In genomic region chr10:116977455-116977854, GRCm38 (mm10) we compare ENCODE assay signal across 33 mouse cellular contexts. TPM values are rescaled to one million over a fixed set of nuclear protein-coding genes. Genes with fewer than 3 reads are reported as not detected.
A peak's percentile ranks its signal among the peaks of the same experiment; 100 is the strongest.
DNase-seq lines count a peak whose midpoint lies in the region; ATAC-seq and TF ChIP-seq lines count a peak whose summit lies in the region.
"Had no signal": no experiment of that assay in that cellular context is flagged by ENCODE, and none has a peak within 500 bp of the region (broad histone marks: within the 10 kb centered on the region; RNA-seq: fewer than 3 reads in every experiment).

No protein-coding gene starts in this region.

- DNase-seq in kidney, adult 2 months, result no peak
- no peak for DNase-seq in kidney, adult 18-20 months
- no peak for DNase-seq in kidney, postnatal 4 days
- no peak for DNase-seq in lung, postnatal 0 days (ENCODE audit: low spot score)
- no peak for DNase-seq in lung, postnatal 14 days
- no peak for DNase-seq in gastrocnemius, postnatal 36 days
- DNase-seq: adrenal gland, adult 8-10 months; adrenal gland, postnatal 25 days; cerebellum, adult 11-12 months; cerebellum, adult 8-10 months; cerebellum, postnatal 10 days; cerebellum, postnatal 36 days; gastrocnemius, postnatal 25 days; heart, adult 2 months had no signal

- no peak for TF ChIP-seq EP300 in lung, postnatal 0 days (IDR thresholded peaks at IDR 0.05)

- peaks cover 27% of the 10 kb centered on the region for H3K4me1 ChIP-seq in kidney, adult 2 months (ENCODE audit: control insufficient read depth, insufficient read depth, low read length)
- H3K4me1 ChIP-seq in kidney, embryonic 15.5 days, result peaks cover 11% of the 10 kb centered on the region
- H3K4me1 ChIP-seq in lung, postnatal 0 days (ENCODE audit: insufficient read depth, low read depth, low read length), result no peaks in the 10 kb centered on the region
- H3K4me1 ChIP-seq: embryonic facial prominence, embryonic 13.5 days; forebrain, embryonic 12.5 days; forebrain, embryonic 15.5 days; hindbrain, embryonic 12.5 days; hindbrain, embryonic 15.5 days had no signal

- H3K4me2 ChIP-seq in kidney, embryonic 15.5 days, result no peak overlapping the region
- H3K4me2 ChIP-seq in lung, postnatal 0 days (replicated peaks; ENCODE audit: low read depth, low read length), result no peak overlapping the region
- H3K4me2 ChIP-seq: embryonic facial prominence, embryonic 13.5 days; forebrain, embryonic 12.5 days; forebrain, embryonic 15.5 days; hindbrain, embryonic 12.5 days; hindbrain, embryonic 15.5 days had no signal

- peak; percentile 59 for ATAC-seq in kidney, embryonic 15.5 days (replicated peaks; ENCODE audit: low FRiP score)
- no peak for ATAC-seq in lung, postnatal 0 days
- peak; percentile 53 for ATAC-seq in megakaryocyte progenitor cell, adult 5-6 weeks (replicated peaks; ENCODE audit: poor library complexity)
- ATAC-seq: activated CD4-positive, CD25-positive, alpha-beta regulatory T cell, adult 4 months; forebrain, embryonic 15.5 days had no signal

- WGBS in kidney, adult 2 months, result 23% methylated on average over 4 of the region's 4 CpGs
- 18% methylated on average over 4 of the region's 4 CpGs for WGBS in kidney, embryonic 15.5 days
- 28% methylated on average over 4 of the region's 4 CpGs for WGBS in lung, postnatal 0 days

- no peak overlapping the region for H3K4me3 ChIP-seq in kidney, adult 2 months (ENCODE audit: insufficient read depth, low read depth, low read length)
- H3K4me3 ChIP-seq in kidney, embryonic 15.5 days (replicated peaks), result no peak overlapping the region
- H3K4me3 ChIP-seq in lung, postnatal 0 days (ENCODE audit: low read depth, low read length), result no peak overlapping the region
- H3K4me3 ChIP-seq: embryonic facial prominence, embryonic 10.5 days; embryonic facial prominence, embryonic 13.5 days; erythroblast, embryonic 14.5 days; forebrain, embryonic 12.5 days; forebrain, embryonic 15.5 days; heart, adult 2 months; heart, embryonic 10.5 days; hindbrain, embryonic 12.5 days; hindbrain, embryonic 15.5 days had no signal

- TF ChIP-seq POLR2A in kidney, adult 2 months (IDR thresholded peaks at IDR 0.05; ENCODE audit: low read depth, low read length), result no peak

- no peaks in the 10 kb centered on the region for H3K9me3 ChIP-seq in kidney, embryonic 15.5 days (replicated peaks)
- H3K9me3 ChIP-seq in lung, postnatal 0 days (ENCODE audit: low read length), result no peaks in the 10 kb centered on the region
- H3K9me3 ChIP-seq: embryonic facial prominence, embryonic 10.5 days; embryonic facial prominence, embryonic 13.5 days; forebrain, embryonic 12.5 days; forebrain, embryonic 15.5 days; heart, embryonic 10.5 days; hindbrain, embryonic 12.5 days; hindbrain, embryonic 15.5 days had no signal

- TF ChIP-seq CTCF in kidney, adult 2 months (conservative IDR thresholded peaks at IDR 0.05; ENCODE audit: insufficient read depth, insufficient read length, low read depth, low read length), result no peak
- peak; percentile 15; the same call in 1 of the 2 replicates for TF ChIP-seq CTCF in lung, postnatal 0 days (IDR thresholded peaks at IDR 0.05)

- H3K27me3 ChIP-seq in kidney, adult 2 months (replicated peaks; ENCODE audit: control insufficient read depth, insufficient read depth, low read length), result no peaks in the 10 kb centered on the region
- no peaks in the 10 kb centered on the region for H3K27me3 ChIP-seq in kidney, embryonic 15.5 days
- no peaks in the 10 kb centered on the region for H3K27me3 ChIP-seq in lung, postnatal 0 days (replicated peaks; ENCODE audit: insufficient read depth, low read length)
- H3K27me3 ChIP-seq: embryonic facial prominence, embryonic 13.5 days; forebrain, embryonic 12.5 days; forebrain, embryonic 15.5 days; hindbrain, embryonic 12.5 days; hindbrain, embryonic 15.5 days had no signal

- H3K36me3 ChIP-seq in kidney, adult 2 months (ENCODE audit: control insufficient read depth, insufficient read depth, low read length), result no peaks in the 10 kb centered on the region
- H3K36me3 ChIP-seq in kidney, embryonic 15.5 days, result no peaks in the 10 kb centered on the region
- no peaks in the 10 kb centered on the region for H3K36me3 ChIP-seq in lung, postnatal 0 days (ENCODE audit: insufficient read depth, low read length)
- H3K36me3 ChIP-seq: embryonic facial prominence, embryonic 10.5 days; embryonic facial prominence, embryonic 13.5 days; forebrain, embryonic 12.5 days; forebrain, embryonic 15.5 days; heart, embryonic 10.5 days; hindbrain, embryonic 12.5 days; hindbrain, embryonic 15.5 days had no signal

- H3K27ac ChIP-seq in kidney, adult 2 months (ENCODE audit: insufficient read depth, low read depth, low read length), result peak overlapping the region; percentile 99
- no peak overlapping the region for H3K27ac ChIP-seq in kidney, embryonic 15.5 days
- no peak overlapping the region for H3K27ac ChIP-seq in lung, postnatal 0 days (ENCODE audit: low read length)
- H3K27ac ChIP-seq: embryonic facial prominence, embryonic 10.5 days; embryonic facial prominence, embryonic 13.5 days; forebrain, embryonic 12.5 days; forebrain, embryonic 15.5 days; heart, adult 2 months; heart, embryonic 10.5 days; hindbrain, embryonic 12.5 days; hindbrain, embryonic 15.5 days had no signal

- no peak overlapping the region for H3K9ac ChIP-seq in kidney, embryonic 15.5 days
- H3K9ac ChIP-seq in lung, postnatal 0 days (replicated peaks; ENCODE audit: low read depth), result no peak overlapping the region
- H3K9ac ChIP-seq: embryonic facial prominence, embryonic 13.5 days; forebrain, embryonic 12.5 days; forebrain, embryonic 15.5 days; hindbrain, embryonic 12.5 days; hindbrain, embryonic 15.5 days had no signal

- intact Hi-C loops in gastrocnemius, postnatal 36 days (cut with DNase I), result no loop called here

RNA-seq across cellular contexts. Expression of gene Gm10271, which starts 5.0 kb away (rescaled TPM):
- polyA plus RNA-seq in kidney, adult 2 months (2012; rRNA removed), result not detected in 2 replicates
- polyA plus RNA-seq in kidney, embryonic 15.5 days (2015; fragmentation: Nextera tagmentation; extraction: Ambion mirVana), result not detected in 2 replicates
- not detected in 2 replicates for polyA plus RNA-seq in lung, postnatal 0 days (2015; fragmentation: Nextera tagmentation; extraction: Ambion mirVana)
- not detected in 2 replicates for total RNA-seq in megakaryocyte progenitor cell, adult 5-6 weeks (2015)
- total RNA-seq in megakaryocyte progenitor cell, adult 5-6 weeks (2017), result not detected in 2 replicates
- not detected for total RNA-seq in gastrocnemius, postnatal 36 days (2021)
- total RNA-seq: adrenal gland, adult 8-10 months; adrenal gland, postnatal 25 days; ES-E14; gastrocnemius, adult 8-10 months; gastrocnemius, postnatal 25 days; granulocyte monocyte progenitor cell, adult 5-6 weeks; heart, adult 2 months; heart, postnatal 25 days; hematopoietic stem cell, adult 5-6 weeks had no signal
- polyA plus RNA-seq: activated CD4-positive, CD25-positive, alpha-beta regulatory T cell, adult 4 months; brain, embryonic 14.5 days; embryonic facial prominence, embryonic 10.5 days; embryonic facial prominence, embryonic 13.5 days; erythroblast, embryonic 14.5 days; forebrain, embryonic 12.5 days; forebrain, embryonic 15.5 days; heart, adult 2 months; heart, embryonic 10.5 days; heart, embryonic 14.5 days; heart, postnatal 0 days; hindbrain, embryonic 12.5 days; hindbrain, embryonic 15.5 days had no signal

RNA-seq across cellular contexts. Expression of gene Best3, which starts 8.7 kb away (rescaled TPM):
- 0.97 and 1.1 TPM in 2 replicates for polyA plus RNA-seq in kidney, adult 2 months (2012; rRNA removed)
- polyA plus RNA-seq in kidney, embryonic 15.5 days (2015; fragmentation: Nextera tagmentation; extraction: Ambion mirVana), result 0.30 and 0.44 TPM in 2 replicates
- 0.15 and 0.43 TPM in 2 replicates for polyA plus RNA-seq in lung, postnatal 0 days (2015; fragmentation: Nextera tagmentation; extraction: Ambion mirVana)
- not detected in 2 replicates for total RNA-seq in megakaryocyte progenitor cell, adult 5-6 weeks (2015)
- not detected in 2 replicates for total RNA-seq in megakaryocyte progenitor cell, adult 5-6 weeks (2017)
- total RNA-seq in gastrocnemius, postnatal 36 days (2021), result 10 to 100 TPM; 20.9 to 24.3 TPM
- total RNA-seq: granulocyte monocyte progenitor cell, adult 5-6 weeks; hematopoietic stem cell, adult 5-6 weeks had no signal
- polyA plus RNA-seq: activated CD4-positive, CD25-positive, alpha-beta regulatory T cell, adult 4 months; erythroblast, embryonic 14.5 days had no signal

RNA-seq across cellular contexts. Expression of gene Rab3ip, which starts 26.9 kb away (rescaled TPM):
- 641 and 892 TPM in 2 replicates for polyA plus RNA-seq in kidney, adult 2 months (2012; rRNA removed)
- 114 and 121 TPM in 2 replicates for polyA plus RNA-seq in kidney, embryonic 15.5 days (2015; fragmentation: Nextera tagmentation; extraction: Ambion mirVana)
- polyA plus RNA-seq in lung, postnatal 0 days (2015; fragmentation: Nextera tagmentation; extraction: Ambion mirVana), result 29.5 and 34.2 TPM in 2 replicates
- 6.8 and 7.0 TPM in 2 replicates for total RNA-seq in megakaryocyte progenitor cell, adult 5-6 weeks (2015)
- total RNA-seq in megakaryocyte progenitor cell, adult 5-6 weeks (2017), result 14.1 TPM in 2 replicates
- total RNA-seq in gastrocnemius, postnatal 36 days (2021), result 10 to 100 TPM; 24.9 to 29.2 TPM
